In the genomic region with DNA sequence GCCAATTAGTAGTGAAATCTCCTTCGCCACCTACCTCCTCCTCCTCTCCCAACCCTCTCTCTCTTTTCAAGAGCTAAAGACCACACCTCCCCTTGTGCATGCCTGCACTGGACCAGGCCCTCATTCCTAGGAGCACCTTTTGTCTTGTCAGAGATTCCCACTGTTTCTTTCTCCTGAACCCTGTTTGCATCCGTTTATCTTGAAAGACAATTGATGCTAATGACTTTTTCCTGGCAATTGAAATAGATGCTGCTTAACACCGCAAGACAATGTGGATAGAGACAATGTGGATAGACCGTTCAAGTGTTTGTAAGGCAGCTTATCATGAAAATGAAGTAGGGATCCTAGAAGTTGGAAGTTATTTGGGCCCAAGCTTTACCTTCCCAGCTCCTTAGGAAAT, we compare ENCODE assay signal across 20 mouse cellular contexts. TPM values are rescaled to one million over a fixed set of nuclear protein-coding genes. Genes with fewer than 3 reads are reported as not detected.
"Had no signal": no experiment of that assay in that cellular context is flagged by ENCODE, and none has a peak within 500 bp of the region (broad histone marks: within the 10 kb centered on the region; RNA-seq: fewer than 3 reads in every experiment).

No protein-coding gene starts in this region.

- H3K9me3 ChIP-seq: limb, embryonic 15.5 days; liver, embryonic 12.5 days; lung, embryonic 15.5 days; neural tube, embryonic 12.5 days had no signal

- H3K4me2 ChIP-seq: limb, embryonic 15.5 days; liver, embryonic 12.5 days; lung, embryonic 15.5 days; midbrain, embryonic 11.5 days; neural tube, embryonic 12.5 days had no signal

- ATAC-seq: liver, embryonic 12.5 days had no signal

- H3K4me3 ChIP-seq: left cerebral cortex, adult 2 months; limb, embryonic 15.5 days; liver, embryonic 12.5 days; lung, embryonic 15.5 days; megakaryocyte, embryonic 14.5 days; neural tube, embryonic 12.5 days had no signal

- H3K4me1 ChIP-seq: limb, embryonic 15.5 days; liver, embryonic 12.5 days; lung, embryonic 15.5 days; megakaryocyte, embryonic 14.5 days; neural tube, embryonic 12.5 days had no signal

- H3K36me3 ChIP-seq: liver, embryonic 12.5 days; lung, embryonic 15.5 days had no signal

- DNase-seq: kidney, adult 18-20 months; kidney, postnatal 10 days; kidney, postnatal 4 days; lung, postnatal 14 days; right cerebral cortex, postnatal 4 days; spleen, adult 18-20 months; thymus, adult 2 months; thymus, postnatal 25 days had no signal

- H3K27ac ChIP-seq: left cerebral cortex, adult 2 months; limb, embryonic 15.5 days; liver, embryonic 12.5 days; lung, embryonic 15.5 days; macrophage; neural tube, embryonic 12.5 days had no signal

- H3K9ac ChIP-seq: limb, embryonic 15.5 days; liver, embryonic 12.5 days; lung, embryonic 15.5 days; neural tube, embryonic 12.5 days had no signal

- H3K27me3 ChIP-seq: limb, embryonic 15.5 days; lung, embryonic 15.5 days; neural tube, embryonic 12.5 days had no signal

RNA-seq across cellular contexts. Expression of a gene that starts 7.8 kb away (rescaled TPM):
- total RNA-seq: layer of hippocampus, postnatal 25 days; left cerebral cortex, adult 2 months; monocyte, adult 5-6 weeks; neutrophil, adult 5-6 weeks had no signal
- polyA plus RNA-seq: liver, embryonic 12.5 days; macrophage; thymus, adult 2 months; urinary bladder, adult 2 months had no signal
